Mouse (Mus musculus) cerebellum, adult 9-11 months (tissue): ENCODE results near the gene Cast.

Source experiments
- DNase-seq: peaks from one replicate; pipeline ENCODE4 v3.0.0; 2022

Gene Cast

DNA sequence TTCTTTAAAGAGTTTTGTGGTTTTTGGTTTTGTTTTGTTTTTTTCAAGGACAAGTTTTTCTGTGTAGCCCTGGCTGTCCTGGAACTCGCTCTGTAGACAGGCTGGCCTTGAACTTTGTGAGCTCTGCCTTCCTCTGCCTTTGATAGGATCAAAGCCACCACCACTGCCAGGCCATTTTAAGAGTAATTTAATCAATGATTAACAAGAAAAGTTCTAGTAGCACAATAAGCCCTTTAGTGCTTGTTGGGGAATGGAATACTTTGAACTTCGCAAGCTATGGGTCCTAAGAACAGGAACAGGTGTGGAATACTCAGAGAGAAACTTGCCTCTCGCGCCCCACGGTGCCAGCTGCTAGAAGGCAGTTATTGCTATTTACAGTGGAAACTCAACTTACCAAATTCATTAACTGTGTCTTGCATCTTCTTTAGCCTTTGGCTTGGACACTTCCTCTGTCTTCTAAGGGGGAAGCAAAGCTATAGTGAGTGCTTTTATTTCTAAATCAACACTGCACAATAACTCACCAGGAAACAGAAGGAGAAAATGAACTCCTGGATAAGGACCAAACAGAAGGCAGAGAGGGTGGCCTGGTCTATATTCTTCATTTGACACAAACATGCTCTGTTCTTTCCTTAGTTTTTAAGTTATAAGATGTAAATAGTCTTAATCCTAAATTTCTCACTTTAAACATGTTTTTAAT lies 113.0 kb downstream of the Cast start:
- DNase-seq, result no peak
